Mouse (Mus musculus): ENCODE results near the gene Napsa.

Napsa gene

GRCm38 (mm10) chr7:44570989-44571388, 1.2 kb upstream of the Napsa start:
- DNase-seq (ENCODE audit: low read depth, low spot score): no peak

- DNase-seq (ENCODE audit: low read depth, low spot score): no peak
Observed at GRCm38 (mm10) chr7:44571811-44572210, 369 bp upstream of the Napsa start.

GRCm38 (mm10) chr7:44572956-44573484, 840 bp downstream of the Napsa start:
- DNase-seq (ENCODE audit: low read depth, low spot score): no peak

- DNase-seq (ENCODE audit: low read depth, low spot score): no peak
Observed at GRCm38 (mm10) chr7:44576333-44576844, 4.2 kb downstream of the Napsa start.

- no peak for DNase-seq (ENCODE audit: low read depth, low spot score)
Observed at GRCm38 (mm10) chr7:44581637-44582036, 9.5 kb downstream of the Napsa start.

GRCm38 (mm10) chr7:44582709-44583108, 10.5 kb downstream of the Napsa start:
- no peak for DNase-seq (ENCODE audit: low read depth, low spot score)

GRCm38 (mm10) chr7:44583146-44583545, 11.0 kb downstream of the Napsa start:
- DNase-seq (ENCODE audit: low read depth, low spot score): no peak

- DNase-seq (ENCODE audit: low read depth, low spot score): no peak
Observed at GRCm38 (mm10) chr7:44584265-44584804, 12.2 kb downstream of the Napsa start.

GRCm38 (mm10) chr7:44584921-44585320, 12.7 kb downstream of the Napsa start:
- DNase-seq (ENCODE audit: low read depth, low spot score): no peak

GRCm38 (mm10) chr7:44585606-44586005, 13.4 kb downstream of the Napsa start:
- no peak for DNase-seq (ENCODE audit: low read depth, low spot score)

- DNase-seq (ENCODE audit: low read depth, low spot score): no peak
Observed at GRCm38 (mm10) chr7:44586518-44586917, 14.3 kb downstream of the Napsa start.

GRCm38 (mm10) chr7:44586930-44587329, 14.8 kb downstream of the Napsa start:
- DNase-seq (ENCODE audit: low read depth, low spot score): peak; percentile 27

- DNase-seq (ENCODE audit: low read depth, low spot score): no peak
Observed at GRCm38 (mm10) chr7:44587676-44588075, 15.5 kb downstream of the Napsa start.

- no peak for DNase-seq (ENCODE audit: low read depth, low spot score)
Observed at GRCm38 (mm10) chr7:44588338-44588737, 16.2 kb downstream of the Napsa start.

GRCm38 (mm10) chr7:44589149-44589548, 17.0 kb downstream of the Napsa start:
- peak; percentile 58 for DNase-seq (ENCODE audit: low read depth, low spot score)

GRCm38 (mm10) chr7:44589946-44590345, 17.8 kb downstream of the Napsa start:
- DNase-seq (ENCODE audit: low read depth, low spot score): no peak

- DNase-seq (ENCODE audit: low read depth, low spot score): peak; percentile 79
Observed at GRCm38 (mm10) chr7:44590402-44591347, 18.5 kb downstream of the Napsa start, which contains the start of gene Kcnc3. Gene Kcnc3 (plus strand): TSS chr7:44590664.

- no peak for DNase-seq (ENCODE audit: low read depth, low spot score)
Observed at GRCm38 (mm10) chr7:44591348-44592116, 19.4 kb downstream of the Napsa start.

GRCm38 (mm10) chr7:44593051-44593450, 20.9 kb downstream of the Napsa start:
- DNase-seq (ENCODE audit: low read depth, low spot score): no peak

GRCm38 (mm10) chr7:44593775-44594174, 21.6 kb downstream of the Napsa start:
- peak; percentile 63 for DNase-seq (ENCODE audit: low read depth, low spot score)

- DNase-seq (ENCODE audit: low read depth, low spot score): no peak
Observed at GRCm38 (mm10) chr7:44594291-44594690, 22.1 kb downstream of the Napsa start.

GRCm38 (mm10) chr7:44595131-44595561, 23.0 kb downstream of the Napsa start:
- no peak for DNase-seq (ENCODE audit: low read depth, low spot score)
